Mouse (Mus musculus) embryo, embryonic 11.5 days (tissue): ENCODE measurements around the gene Hdac7.

Experiments used
- DNase-seq: peaks from one replicate; pipeline ENCODE4 v3.0.0-alpha.2; 2012; ENCODE audit warnings: low read depth, low spot score

Hdac7 gene

GRCm38 (mm10) chr15:97746278-97746677 is 98.0 kb downstream of the Hdac7 start:
- DNase-seq = no peak

- DNase-seq = no peak
Observed at GRCm38 (mm10) chr15:97745331-97745730, 99.0 kb downstream of the Hdac7 start.

- DNase-seq = no peak
Observed at GRCm38 (mm10) chr15:97744930-97745329, 99.4 kb downstream of the Hdac7 start.

- no peak for DNase-seq
Observed at GRCm38 (mm10) chr15:97743961-97744525, 100.3 kb downstream of the Hdac7 start.

- DNase-seq = no peak
Observed at GRCm38 (mm10) chr15:97743210-97743609, 101.1 kb downstream of the Hdac7 start.
